Mouse (Mus musculus) cortical plate, adult 2 months (tissue): ENCODE measurements around the gene Plekha7.

Source experiments
- CTCF ChIP-seq: fragments of 200-500 bp; IDR thresholded peaks from 2 replicates; pipeline ENCODE4 v1.5.1; 2011; ENCODE audit warnings: mild to moderate bottlenecking, control low read depth, low read length; ENCODE audit not compliant: insufficient read depth; ENCODE audit errors: extremely low read depth
- POLR2A ChIP-seq: fragments of 200-500 bp; IDR thresholded peaks from 2 replicates; pipeline ENCODE4 v1.6.1; 2011; ENCODE audit warnings: mild to moderate bottlenecking, low read length, control low read depth; ENCODE audit not compliant: insufficient read depth; ENCODE audit errors: extremely low read depth

GRCm38 (mm10) chr7:116206806-116207571, 101.2 kb downstream of the Plekha7 start:
- no peak for TF ChIP-seq POLR2A
- no peak for TF ChIP-seq CTCF
